Mouse (Mus musculus): Measurements from ENCODE around the gene Asb6. TPM values are rescaled to one million over a fixed set of nuclear protein-coding genes. Genes with fewer than 3 reads are reported as not detected.

Gene Asb6
- total RNA-seq, 2 experiments from 2014 or later = 8.2 to 23.9 TPM

DNA sequence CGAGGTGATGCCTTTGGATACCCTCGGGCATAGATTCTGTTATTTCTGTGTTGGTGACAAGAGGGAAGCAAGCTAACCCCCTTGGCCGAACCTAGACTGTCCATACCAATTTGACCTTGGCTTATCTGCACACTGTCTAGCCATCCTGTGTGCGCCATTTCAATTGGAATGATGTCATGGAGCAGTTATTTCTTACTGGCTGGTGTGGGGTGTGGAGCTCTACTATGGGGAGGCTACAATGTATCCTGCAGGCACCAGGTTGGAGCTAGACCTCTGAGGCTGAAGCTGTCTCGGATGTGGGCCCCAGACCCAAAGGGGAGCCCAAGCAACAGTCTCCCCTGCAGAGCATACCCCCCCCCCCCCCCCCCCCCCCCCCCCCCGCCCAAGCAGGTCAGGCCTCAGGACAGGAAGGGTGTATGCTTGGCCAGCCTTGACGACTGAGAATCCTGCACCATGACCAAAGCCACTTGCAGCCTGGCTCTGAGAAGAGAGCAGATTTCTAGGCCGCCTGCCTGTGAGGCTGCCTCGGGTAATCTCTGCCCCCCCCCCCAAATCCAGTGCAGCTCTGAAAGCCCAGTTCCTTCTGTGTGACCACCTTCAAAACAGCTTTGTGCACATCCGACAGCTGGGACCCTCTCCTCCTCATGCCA lies 4.4 kb upstream of the Asb6 start, which contains the start of gene Prrx2:
TSS of gene Prrx2 (plus strand) at position 600 of the 650 bp plus-strand sequence.
- ATAC-seq (replicated peaks; ENCODE audit: poor library complexity) = no peak

DNA sequence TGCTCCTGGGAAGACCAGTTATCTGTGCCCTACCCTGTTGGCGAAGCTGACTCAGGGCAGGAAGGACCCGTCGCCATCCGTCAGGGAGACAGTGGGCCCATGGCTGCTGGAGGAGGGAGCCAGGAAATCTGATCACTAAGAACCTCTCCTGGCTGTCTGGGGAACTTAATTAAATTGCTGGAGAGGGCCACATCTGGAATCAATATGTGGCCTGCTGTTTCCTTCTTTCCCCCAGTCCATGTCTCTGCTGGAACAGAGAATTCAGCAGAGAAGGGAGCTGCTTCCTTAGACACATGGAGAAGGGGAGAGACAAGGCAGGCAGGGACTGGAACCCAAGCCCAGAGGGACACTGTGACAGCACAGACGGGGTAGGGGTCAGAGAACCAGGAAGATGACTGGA lies 3.5 kb upstream of the Asb6 start:
- no peak for ATAC-seq (replicated peaks; ENCODE audit: poor library complexity)

DNA sequence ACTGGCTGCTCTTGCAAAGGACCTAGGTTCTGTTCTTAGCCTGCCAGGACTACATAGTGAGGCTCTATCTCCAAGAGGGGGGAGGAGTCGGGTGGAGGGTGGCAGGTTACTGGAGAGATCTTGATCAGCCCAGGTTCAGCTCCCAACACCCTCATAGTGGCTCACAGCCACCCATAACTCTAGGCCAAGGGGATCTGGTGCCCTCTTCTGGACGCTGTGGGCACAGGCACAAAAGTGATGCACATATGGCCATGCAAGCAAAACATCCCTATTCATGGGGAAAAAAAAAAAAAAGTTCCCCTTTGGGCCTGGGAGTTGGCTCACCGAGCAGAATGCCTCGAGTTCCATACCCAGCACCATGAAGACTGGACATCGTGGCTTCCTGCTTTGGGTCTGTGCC lies 818 bp downstream of the Asb6 start:
- peak; percentile 46 for ATAC-seq (replicated peaks; ENCODE audit: poor library complexity)

DNA sequence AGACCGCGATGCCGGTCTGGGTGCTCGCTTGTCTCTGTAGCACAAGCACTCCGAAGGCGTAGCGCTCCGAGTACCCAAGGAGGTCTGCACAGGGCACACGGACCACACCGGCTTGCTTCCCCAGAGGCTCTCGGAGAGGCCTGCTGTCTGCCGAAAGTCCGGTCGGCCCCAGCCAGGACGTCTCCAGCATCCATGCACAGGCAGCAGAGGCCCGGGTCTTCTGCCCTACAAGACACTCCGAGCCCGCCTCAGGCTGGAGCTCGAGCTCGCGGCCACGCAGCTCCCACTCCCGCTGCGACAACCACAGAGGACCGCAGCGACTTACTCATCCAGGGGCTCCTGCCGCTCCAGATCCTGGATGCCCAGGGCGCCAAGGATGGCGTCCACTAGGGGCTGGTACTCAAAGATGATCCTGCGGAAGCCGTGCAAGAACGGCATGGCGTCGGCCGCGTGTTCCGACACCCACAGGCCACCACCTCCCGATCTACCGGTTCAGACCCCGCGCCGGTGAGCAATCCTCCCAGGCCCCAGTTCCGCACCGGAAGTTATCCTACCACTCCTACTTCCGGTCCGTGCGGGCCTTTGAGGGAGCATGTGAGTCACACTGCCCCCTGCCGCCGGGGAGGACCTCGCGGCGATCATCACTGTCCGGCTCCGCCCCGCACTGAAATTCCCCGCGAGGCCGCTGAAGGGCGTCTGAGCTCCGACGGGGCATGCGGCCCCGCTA lies 2.2 kb downstream of the Asb6 start:
- ATAC-seq (replicated peaks; ENCODE audit: poor library complexity) = peak; percentile 87

DNA sequence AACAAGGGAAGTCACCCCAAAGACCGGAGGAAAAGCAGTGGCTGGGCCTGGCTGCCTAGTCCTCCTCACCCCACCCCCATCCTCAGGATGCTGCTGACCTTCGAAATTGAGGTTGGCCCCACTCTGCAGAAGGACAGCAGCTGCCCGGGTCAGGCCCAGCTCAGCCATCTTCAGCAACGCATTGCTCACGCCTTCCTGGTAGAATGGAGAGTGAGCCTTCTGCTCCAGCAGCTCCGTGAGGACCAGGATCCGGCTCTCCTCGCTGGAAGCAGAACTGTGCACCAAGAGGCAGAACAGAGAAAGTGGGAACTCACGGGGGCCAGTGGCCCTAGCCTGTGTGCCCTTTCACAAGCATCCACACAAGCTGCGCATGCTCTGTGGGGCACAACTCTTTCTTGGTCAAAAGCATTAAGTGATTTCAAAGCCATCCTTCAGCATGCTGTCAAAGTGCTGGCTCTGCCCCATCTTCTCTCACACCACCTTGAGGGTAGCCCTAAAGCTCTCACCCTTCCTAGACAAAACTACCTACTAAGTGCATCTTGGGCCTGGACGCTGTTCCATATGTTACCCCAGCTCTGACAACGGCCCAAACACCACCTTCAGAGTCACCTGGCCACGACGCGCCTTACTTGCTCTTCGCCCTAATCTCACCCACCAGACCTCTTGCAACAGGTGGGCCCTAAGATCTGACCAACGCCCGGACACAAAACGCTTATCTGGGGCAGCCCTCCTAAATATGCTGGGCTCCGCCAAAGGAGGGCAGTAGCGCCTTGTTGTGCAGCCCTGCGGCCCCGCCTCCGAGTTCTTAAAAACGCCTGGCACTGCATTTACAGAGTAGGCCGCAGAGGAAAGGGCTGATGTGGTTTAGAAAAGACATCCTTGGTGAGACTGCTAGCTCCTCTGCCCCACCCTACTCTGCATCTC lies 3.0 kb downstream of the Asb6 start:
- peak; percentile 59 for ATAC-seq (replicated peaks; ENCODE audit: poor library complexity)

DNA sequence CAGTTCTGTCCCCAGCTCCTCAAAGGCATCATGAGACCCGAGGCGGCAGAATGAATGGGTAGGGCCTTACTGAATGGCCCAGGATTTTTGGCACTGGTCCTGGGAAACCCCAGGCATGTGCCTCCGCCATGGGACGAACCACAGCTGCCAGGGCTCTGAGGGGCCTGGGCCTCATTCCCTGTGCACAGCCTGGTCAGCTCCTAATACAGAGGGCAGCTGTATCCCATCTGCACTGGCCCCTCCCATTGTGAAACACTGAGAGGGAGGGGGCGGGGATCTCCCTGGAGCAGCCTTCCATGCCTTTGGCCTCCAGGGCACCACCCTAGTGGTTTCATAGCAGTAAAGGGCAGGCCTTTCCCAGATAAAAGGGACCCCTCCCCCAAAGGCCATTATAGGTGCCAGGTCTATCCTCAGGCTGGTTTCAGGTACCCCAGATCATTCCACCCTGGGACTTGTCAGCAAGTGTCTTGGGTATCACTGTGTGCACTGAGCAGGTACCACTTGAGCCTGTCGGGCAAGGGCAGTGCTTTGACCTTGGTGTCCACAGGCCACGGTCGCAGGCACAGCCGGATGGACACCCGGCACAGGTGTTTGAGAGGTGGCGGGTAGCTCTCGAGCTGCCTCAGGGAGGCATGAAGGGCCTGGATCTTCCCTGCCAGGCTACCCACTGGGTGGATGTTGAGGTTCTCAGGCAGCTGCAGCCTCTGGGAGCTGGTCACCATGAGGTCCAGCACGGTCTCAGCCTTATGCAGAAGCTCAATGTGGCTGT lies 6.6 kb downstream of the Asb6 start:
- no peak for ATAC-seq (replicated peaks; ENCODE audit: poor library complexity)

DNA sequence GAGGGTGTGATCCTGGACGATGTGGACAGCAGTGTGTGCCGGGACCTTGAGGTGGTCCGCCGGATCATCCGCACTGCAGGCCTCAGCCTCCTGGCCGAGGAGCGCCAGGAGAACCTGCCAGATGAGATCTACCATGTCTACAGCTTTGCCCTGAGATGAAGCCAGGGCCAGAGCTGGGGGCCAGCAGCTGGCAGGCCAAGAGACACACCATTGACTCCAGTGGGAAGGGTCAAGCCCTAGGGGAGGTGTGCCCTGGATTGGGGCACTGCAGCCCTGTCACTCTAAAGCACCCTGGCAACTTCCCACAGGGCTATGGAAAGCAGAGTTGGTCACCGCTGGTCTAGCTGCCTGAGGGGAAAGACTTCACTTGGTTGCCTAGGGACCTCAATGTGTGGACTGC lies 7.7 kb downstream of the Asb6 start:
- ATAC-seq (replicated peaks; ENCODE audit: poor library complexity) = no peak

DNA sequence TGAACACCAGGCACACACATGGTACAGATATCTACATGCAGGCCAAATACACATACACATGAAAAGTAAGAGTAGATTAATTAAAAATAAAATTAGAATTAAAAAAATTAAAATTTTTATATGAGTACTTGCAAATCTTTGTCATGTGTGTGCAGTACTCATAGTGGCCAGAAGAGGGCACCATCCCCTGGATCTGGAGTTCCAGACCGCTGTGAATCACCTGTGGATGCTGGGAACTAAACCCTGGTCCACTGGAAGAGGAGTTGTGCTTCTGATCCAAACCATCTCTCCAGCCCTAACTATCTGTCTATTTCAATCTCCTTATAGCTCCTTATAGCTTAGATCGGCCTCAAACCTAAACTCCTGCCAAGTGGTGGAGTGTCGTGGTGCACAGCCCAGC lies 9.1 kb downstream of the Asb6 start:
- ATAC-seq (replicated peaks; ENCODE audit: poor library complexity) = no peak

DNA sequence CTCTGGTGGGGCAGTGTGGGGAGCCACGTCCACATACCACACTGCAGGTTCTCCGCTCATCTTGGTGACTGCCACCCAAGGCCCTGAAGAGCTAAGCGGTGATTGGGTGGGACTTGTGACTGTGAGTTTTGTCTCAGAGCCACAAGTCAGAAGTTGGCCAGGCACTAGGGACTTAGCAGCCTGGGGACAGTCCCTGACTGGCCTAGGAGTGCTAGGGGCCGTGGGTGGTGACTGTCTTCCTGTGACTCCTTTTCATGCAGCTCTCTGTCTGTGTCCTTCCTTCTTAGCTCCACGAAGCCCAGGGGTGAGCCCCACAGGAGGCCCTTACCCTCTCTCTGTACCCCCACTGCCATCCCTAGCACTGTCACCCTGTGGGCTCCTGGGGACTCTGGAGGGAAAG lies 10.3 kb downstream of the Asb6 start:
- ATAC-seq (replicated peaks; ENCODE audit: poor library complexity) = no peak

DNA sequence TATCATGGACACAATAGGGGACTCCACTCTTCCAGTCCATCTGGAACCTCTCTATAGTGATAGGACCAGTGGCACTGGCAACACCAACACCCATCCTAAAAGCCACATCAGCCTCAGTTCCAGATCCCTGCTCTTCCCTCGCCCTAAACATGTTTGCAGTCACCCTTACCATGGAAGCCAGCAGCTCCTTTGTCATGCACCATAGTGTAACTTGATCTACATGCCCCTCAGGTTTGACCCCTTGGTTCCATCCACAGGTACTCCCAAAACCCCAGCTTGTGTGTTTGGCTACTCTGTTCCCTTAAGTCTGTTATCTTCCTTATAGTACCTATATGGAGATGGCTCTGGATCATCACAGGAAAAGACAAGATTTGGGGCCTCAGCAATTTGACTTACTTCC lies 13.8 kb downstream of the Asb6 start:
- no peak for ATAC-seq (replicated peaks; ENCODE audit: poor library complexity)

DNA sequence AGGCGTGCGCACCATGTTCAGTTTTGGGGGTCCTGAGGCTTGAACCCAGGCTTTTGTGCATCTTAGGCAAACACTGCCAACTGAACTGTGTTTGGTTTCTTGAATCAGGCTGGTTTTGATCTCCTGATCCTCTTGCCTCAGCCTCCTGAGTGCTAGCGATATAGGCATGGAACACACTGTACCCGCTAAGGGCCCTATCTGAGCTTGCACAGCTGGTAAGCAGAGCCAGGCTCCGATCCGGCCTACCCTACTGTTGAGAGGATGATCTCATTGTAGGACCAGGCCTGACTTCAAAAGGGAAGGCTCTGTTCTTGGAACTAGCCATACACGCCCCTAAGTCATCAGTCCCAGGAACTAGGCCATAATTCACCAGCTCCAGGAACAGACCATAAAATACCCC lies 19.6 kb downstream of the Asb6 start:
- ATAC-seq (replicated peaks; ENCODE audit: poor library complexity) = no peak

DNA sequence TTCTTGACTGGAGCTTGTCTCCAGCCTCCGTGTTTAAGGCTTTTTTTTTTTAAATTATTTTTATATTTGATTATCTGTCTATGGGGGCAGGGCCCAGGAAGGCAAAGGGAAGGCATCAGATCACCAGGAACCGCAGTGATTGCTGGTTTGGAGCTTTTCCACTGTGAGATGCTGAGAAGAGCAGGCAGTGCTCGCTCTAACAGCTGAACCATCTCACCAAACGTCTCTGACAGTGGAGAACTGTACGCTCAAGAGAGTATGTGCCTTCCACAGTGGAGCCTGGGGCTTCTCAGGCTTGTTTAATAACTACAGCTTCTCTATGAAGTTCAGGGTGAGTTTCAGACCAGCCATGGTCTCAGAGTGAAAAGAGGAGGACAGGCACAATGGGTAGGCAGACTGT lies 20.6 kb downstream of the Asb6 start:
- no peak for ATAC-seq (replicated peaks; ENCODE audit: poor library complexity)

DNA sequence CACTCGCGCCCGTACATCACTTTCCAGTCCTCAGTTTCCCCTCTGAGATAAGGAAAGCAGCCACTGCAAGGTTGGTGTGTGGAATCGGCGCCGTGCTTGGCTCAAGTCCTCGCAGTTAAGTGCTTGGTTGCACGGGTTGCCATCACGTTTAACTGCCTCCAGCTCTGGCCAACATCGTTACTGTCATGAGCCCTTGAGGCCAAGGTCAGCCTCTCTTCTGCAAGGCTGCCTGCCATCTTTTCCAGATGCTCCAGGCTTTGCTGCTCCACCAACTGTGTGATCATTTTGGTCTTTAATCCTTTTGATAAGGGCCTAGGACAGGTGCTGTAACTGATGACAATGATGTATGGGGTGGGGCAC lies 21.9 kb downstream of the Asb6 start:
- ATAC-seq (replicated peaks; ENCODE audit: poor library complexity) = no peak

DNA sequence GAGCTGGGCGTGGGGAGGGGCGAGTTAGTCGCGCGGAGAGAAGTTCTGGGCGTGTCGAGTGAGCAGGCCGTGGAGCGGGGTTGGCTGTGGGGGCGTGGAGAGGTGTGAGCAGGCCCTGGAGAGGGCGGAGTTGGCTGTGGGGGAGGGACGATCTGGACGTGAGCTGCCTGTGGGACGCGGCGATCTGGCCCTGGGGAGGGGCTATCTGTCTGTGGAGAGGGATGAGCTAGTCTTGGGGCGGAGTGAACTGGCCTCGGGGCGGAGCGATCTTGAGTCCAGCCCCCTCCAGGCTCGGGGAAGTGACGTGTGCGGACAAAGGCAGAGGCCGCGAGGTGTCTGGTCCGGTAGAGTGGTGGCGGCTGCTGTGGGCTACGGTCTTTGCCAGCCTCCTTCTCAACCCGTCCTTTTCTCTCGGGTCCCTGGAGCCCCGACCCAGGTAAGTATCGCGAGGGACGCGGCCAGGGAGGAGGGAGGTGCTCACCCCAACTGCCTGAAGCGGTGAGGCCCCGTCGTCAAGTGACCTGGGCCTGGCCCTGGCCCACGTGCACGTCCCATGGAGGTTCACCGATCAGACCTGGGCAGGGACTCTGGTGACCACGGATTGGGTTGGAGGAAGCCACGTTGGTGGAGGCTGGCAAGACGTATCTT lies 22.4 kb downstream of the Asb6 start, which contains the start of gene Ntmt1:
TSS of gene Ntmt1 (plus strand) at position 179 of the 648 bp plus-strand sequence.
- ATAC-seq (replicated peaks; ENCODE audit: poor library complexity) = peak; percentile 97

DNA sequence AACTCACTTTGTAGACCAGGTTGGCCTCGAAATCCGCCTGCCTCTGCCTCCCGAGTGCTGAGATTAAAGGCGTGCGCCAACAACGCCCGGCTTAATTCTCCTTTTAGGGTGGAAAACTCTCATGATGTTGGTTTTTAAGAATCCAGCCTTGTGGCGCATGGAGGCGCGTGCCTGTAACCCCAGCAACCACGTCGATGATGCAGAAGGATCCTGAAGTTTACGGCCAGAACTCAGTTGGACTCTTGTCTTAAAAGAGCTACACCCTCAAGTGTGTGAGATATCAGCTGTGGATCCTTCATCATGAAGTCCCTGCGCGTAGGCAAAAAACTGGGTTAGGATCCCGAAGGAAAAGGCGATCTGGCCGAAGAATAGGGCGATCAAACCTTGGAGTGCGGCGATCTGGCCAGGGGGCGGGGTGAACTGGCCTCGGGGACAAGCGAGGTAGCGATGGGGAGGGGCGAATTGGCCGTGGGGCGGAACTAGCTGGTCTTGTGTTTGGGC lies 22.9 kb downstream of the Asb6 start:
- peak; percentile 6; the same call in 1 of the 2 replicates for ATAC-seq (replicated peaks; ENCODE audit: poor library complexity)

DNA sequence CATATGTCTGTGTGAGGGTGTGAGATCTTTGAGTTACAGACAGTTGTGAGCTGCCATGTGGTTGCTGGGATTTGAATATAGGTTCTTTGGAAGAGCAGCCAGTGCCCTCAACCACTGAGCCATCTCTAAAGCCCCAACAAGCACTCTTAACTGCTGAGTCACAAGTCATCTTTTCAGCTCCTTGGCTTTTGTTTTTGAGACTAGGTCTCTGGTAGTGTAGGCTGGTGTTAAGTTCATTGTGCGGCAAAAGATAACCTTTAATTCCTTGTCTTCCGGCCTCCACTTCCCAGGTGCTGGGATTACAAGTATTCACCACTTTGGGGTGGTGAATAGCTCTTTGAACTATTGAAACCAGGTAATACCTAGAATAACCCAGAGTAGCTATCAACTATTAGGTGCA lies 24.1 kb downstream of the Asb6 start:
- ATAC-seq (replicated peaks; ENCODE audit: poor library complexity) = no peak

DNA sequence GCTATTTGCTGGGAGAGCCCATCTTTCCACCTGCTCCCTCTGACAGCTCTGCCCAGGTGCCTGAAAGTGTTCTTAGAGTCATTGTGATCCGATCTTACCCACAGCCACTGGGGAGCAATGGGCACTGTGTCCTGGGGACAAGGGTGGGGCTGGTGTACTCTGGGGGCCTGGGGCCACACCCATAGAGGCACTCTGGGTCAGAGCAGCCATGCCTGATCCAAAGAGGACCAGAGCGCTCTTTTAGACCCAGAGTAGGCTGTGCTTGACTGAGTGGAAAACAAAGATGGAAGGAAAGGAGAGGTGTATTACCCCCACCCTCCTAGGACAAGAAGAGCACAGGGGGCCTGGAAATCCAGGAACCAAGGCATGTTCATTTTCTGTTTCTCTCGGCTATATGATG lies 26.5 kb downstream of the Asb6 start, which contains the start of gene 1700001O22Rik:
TSS of gene 1700001O22Rik (minus strand) at position 58 of the 400 bp plus-strand sequence.
- ATAC-seq (replicated peaks; ENCODE audit: poor library complexity) = no peak

DNA sequence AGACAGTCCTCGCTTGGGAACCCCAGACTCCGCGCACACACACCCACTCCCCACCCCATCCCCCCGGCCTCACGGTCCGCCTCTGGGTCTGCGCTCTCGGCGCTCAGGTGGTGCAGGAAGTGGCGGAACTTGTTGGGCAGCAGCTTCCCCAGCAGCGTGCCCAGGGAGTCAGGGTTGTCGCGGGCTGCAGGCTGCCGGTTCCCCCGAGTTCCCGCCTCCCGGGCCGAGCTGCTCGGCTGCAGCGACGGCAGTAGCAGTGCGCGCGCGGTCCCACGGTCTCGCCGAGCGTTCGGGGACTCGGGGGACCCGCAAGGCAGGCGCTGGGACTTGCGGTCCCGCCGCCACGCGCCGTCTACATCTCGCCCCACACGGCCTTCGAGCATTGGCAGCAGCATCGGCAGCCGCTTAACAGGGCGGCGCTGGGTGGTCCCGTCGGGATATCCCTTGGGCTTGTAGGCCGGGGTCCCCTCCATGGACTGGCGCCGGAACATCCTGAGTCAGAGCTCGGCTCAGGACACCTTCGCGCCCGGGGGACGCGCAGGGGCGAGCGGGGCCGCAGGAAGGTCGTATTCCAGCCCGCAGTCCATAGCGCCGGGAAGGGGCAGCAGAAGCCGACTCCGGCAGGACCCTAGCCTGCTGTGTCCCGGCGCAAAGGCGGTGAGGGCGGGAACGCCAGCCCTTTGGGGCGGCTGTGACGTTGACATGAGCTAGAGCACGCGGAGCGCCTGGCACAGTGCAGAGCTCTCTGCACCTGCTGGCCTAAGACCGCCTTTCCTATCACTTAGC lies 28.9 kb downstream of the Asb6 start:
- ATAC-seq (replicated peaks; ENCODE audit: poor library complexity) = peak; percentile 71

DNA sequence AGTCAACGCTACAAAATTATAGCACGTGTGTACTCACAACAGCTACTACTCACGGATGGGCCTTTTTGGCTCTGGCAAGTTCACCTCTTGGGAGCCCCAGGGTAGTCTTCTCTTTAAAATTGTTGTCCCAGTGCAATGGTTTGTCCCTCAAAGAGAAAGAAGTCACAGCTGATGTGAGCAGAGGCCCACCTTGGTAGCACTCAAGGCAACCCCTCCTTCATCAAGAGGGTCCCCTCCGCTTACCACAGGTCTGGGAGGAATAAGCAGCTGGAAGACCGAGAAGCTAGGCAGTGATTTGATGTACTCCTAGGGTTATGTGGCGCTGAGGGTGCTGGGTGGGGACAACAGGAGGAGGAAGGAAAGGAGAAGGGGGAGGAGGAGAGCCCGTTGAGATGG lies 29.5 kb downstream of the Asb6 start:
- ATAC-seq (replicated peaks; ENCODE audit: poor library complexity) = no peak

Data from megakaryocyte progenitor cell, adult 5-6 weeks (primary cell).